Mouse (Mus musculus) erythroblast, embryonic 14.5 days (primary cell): ENCODE results near the gene Tbx6.

Experiments used
- GATA1 ChIP-seq: IDR thresholded peaks from 2 replicates; pipeline ENCODE4 v1.6.1; 2012; ENCODE audit warnings: low read length, inconsistent platforms, mixed read lengths
- TAL1 ChIP-seq: IDR thresholded peaks from 3 replicates; pipeline ENCODE4 v1.6.1; 2012; ENCODE audit warnings: low read length, inconsistent platforms, mixed read lengths

- TF ChIP-seq GATA1 (no peak), TAL1 (no peak)
Observed at GRCm38 (mm10) chr7:126821835-126822511, 40.7 kb downstream of the Tbx6 start.
